Mouse (Mus musculus) embryonic facial prominence, embryonic 12.5 days (tissue): ENCODE results near the gene Pkd2. TPM values are rescaled to one million over a fixed set of nuclear protein-coding genes. Genes with fewer than 3 reads are reported as not detected.

Experiments used
- ATAC-seq: fragments of 200-750 bp; cut with Nextera tagmentation; 2 replicates; pipeline ENCODE4 v1.8.0; 2017; ENCODE audit not compliant: insufficient number of reproducible peaks, insufficient read depth, low FRiP score, low TSS enrichment
- H3K27ac ChIP-seq: fragments of 300-500 bp; sonication (generic); 2 replicates; pipeline ENCODE4 v1.5.1; 2016; ENCODE audit warnings: mild to moderate bottlenecking
- H3K27me3 ChIP-seq: fragments of 300-500 bp; sonication (generic); 2 replicates; pipeline ENCODE4 v1.6.1; 2016; ENCODE audit warnings: mild to moderate bottlenecking, moderate library complexity
- H3K36me3 ChIP-seq: fragments of 300-500 bp; sonication (generic); 2 replicates; pipeline ENCODE4 v1.6.1; 2016; ENCODE audit warnings: mild to moderate bottlenecking
- H3K4me1 ChIP-seq: fragments of 300-500 bp; sonication (generic); 2 replicates; pipeline ENCODE4 v1.6.1; 2016
- H3K4me2 ChIP-seq: fragments of 300-500 bp; sonication (generic); replicated peaks from 2 replicates; pipeline ENCODE4 v1.6.1; 2016; ENCODE audit warnings: mild to moderate bottlenecking, moderate library complexity
- H3K4me3 ChIP-seq: fragments of 300-500 bp; sonication (generic); 2 replicates; pipeline ENCODE4 v1.5.1; 2016; ENCODE audit warnings: mild to moderate bottlenecking
- H3K9ac ChIP-seq: fragments of 300-500 bp; sonication (generic); 2 replicates; pipeline ENCODE4 v1.6.1; 2016; ENCODE audit warnings: mild to moderate bottlenecking, moderate library complexity
- H3K9me3 ChIP-seq: fragments of 300-500 bp; sonication (generic); 2 replicates; pipeline ENCODE4 v1.6.1; 2016; ENCODE audit warnings: mild to moderate bottlenecking, moderate library complexity
- WGBS: fragments of 180-500 bp; shearing (Covaris S2); methylation state at CpG from one replicate; pipeline ENCODE4 v1.1.7; 2016; 5-methylcytosine and 5-hydroxymethylcytosine counted together
- polyA plus RNA-seq: library from polyadenylated mRNA; unstranded; fragments of >200 nt; fragmentation: Nextera tagmentation; extraction: Ambion mirVana; gene quantifications from 2 replicates; pipeline ENCODE4 v1.2.1, GENCODE M21; 2016

The Pkd2 gene
- polyA plus RNA-seq, 1 experiment from 2014 or later = 35.2 TPM

- WGBS = 93% methylated on average over 4 of the region's 4 CpGs
- H3K9ac ChIP-seq = no peak overlapping the region
These were observed 80.1 kb downstream of the Pkd2 start for GRCm38 (mm10) chr5:104539331-104539730.

More at GRCm38 (mm10) chr5:104539331-104539730, 80.1 kb downstream of the Pkd2 start:
- no peak overlapping the region for H3K4me2 ChIP-seq
- H3K9me3 ChIP-seq = no peaks in the 10 kb centered on the region
- H3K27me3 ChIP-seq = no peaks in the 10 kb centered on the region
- no peak overlapping the region for H3K27ac ChIP-seq
- no peak overlapping the region for H3K4me3 ChIP-seq
- H3K4me1 ChIP-seq = no peaks in the 10 kb centered on the region
- peaks cover 66% of the 10 kb centered on the region for H3K36me3 ChIP-seq
- ATAC-seq = no peak

Other genes starting within 250 kb of the Pkd2 start
- 0.46 and 0.64 TPM in 2 replicates for gene Ibsp, start 160.3 kb upstream of the Pkd2 start, polyA plus RNA-seq
- not detected in 2 replicates for gene Mepe, start 134.1 kb upstream of the Pkd2 start, polyA plus RNA-seq
- 11.5 and 12.1 TPM in 2 replicates for gene Spp1, start 24.3 kb upstream of the Pkd2 start, polyA plus RNA-seq
- 17.9 and 18.1 TPM in 2 replicates for gene BC005561, start 48.9 kb downstream of the Pkd2 start, polyA plus RNA-seq